Mouse (Mus musculus): ENCODE measurements around the gene Mtx3.

Mtx3 gene

GRCm38 (mm10) chr13:92882986-92883720 is 38.6 kb downstream of the Mtx3 start:
- no peak for DNase-seq (ENCODE audit: low spot score)

- DNase-seq (ENCODE audit: low spot score) = no peak
These were observed 39.6 kb downstream of the Mtx3 start for GRCm38 (mm10) chr13:92884206-92884605.

- no peak for DNase-seq (ENCODE audit: low spot score)
These were observed 40.4 kb downstream of the Mtx3 start for GRCm38 (mm10) chr13:92884930-92885329.

- no peak for DNase-seq (ENCODE audit: low spot score)
These were observed 54.5 kb downstream of the Mtx3 start for GRCm38 (mm10) chr13:92899087-92899486.

DNA sequence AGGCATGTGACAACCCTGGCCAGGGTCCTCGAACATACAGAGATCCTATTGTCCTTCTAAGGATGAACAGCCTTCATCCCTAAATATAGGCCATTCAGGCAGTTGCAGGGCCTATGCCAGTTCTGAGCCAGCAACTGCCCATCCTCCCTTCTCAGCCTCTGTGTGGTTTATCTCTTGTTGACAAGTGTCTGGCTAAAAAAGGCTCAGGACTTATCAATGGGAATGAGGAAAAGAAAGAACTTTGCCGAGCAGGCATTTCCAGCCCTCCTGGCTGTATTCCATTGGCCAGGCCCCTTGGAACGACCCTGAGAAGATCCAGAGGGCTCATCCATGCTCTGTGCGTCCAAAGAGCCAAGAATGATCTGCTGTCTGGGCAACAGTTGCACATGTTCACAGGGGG is 58.7 kb downstream of the Mtx3 start:
- DNase-seq (ENCODE audit: low spot score) = no peak

DNA sequence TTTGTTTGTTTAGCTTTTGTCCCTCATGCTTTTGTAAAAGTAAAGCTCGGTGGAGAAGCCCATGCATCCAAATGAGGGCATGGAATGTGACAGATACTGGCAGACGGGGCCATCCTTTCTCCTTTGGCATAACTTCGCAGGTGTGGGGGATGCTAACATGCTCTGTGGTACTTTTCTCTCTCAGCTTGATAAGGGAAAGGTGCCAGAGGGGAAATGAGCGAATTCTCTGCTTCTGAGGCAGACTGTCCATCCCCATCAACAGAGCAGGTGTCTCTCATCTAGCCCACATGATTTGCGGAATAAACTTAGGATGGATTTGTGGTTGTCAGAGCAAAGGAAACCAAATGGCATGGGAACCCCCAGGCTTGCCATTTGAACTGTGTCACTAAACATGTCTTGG is 61.4 kb downstream of the Mtx3 start:
- no peak for DNase-seq (ENCODE audit: low spot score)

- DNase-seq (ENCODE audit: low spot score) = no peak
These were observed 62.8 kb downstream of the Mtx3 start for GRCm38 (mm10) chr13:92907366-92907765.

All from MN1 (cell line).